Mouse (Mus musculus) layer of hippocampus, adult 18-20 months (tissue): ENCODE measurements at regions not wholly inside any gene's neighbourhood (a gene's known extent, or its start where the extent isn't known, plus 50 kb on each side); places are given as distances from the start of the nearest gene placed in this dataset.

Experiments
- DNase-seq, 2 experiments: peaks; one replicate each; pipeline ENCODE4 v3.0.0; 2022; ENCODE audit warnings: low spot score in 2 of 2

DNA sequence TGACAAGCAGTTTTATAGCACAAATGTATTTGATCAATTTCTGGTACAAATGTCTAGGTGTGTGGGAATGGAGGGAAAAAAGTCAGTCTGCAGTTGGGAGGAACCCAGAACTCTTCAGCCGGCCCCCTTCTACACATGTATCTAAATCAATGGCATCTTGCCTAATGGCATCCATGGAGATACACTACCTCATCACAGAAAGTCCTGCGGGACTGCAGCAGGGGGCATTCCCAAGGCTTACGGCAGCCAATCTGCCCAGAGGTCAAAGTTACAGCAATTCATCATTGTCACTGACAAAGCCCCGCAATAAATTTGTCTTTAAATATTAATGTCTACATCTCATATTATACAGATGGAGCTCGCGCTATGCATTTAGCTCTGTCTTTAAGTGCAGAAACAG lies 135.7 kb upstream of the Arhgap5 start:
- DNase-seq: no peak

DNA sequence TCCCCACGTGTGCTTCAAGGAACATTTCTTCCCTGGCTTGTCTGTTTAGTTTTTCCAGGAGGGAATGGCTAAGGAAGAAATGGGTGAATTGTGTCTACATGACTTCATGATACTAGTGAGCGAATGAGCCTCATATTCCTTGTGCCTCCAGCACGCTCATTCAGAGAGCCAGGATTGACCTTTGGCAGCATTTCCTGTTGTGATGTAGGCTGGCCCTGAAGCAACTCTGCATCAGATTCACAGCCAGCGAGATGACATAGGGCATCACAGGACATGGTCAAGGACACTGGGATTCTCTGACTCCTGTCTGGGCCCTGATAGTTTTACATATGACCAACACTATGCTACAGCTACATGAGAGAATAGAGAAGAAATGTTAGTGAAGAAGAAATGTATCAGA lies 135.3 kb upstream of the Arhgap5 start:
- DNase-seq: no peak

DNA sequence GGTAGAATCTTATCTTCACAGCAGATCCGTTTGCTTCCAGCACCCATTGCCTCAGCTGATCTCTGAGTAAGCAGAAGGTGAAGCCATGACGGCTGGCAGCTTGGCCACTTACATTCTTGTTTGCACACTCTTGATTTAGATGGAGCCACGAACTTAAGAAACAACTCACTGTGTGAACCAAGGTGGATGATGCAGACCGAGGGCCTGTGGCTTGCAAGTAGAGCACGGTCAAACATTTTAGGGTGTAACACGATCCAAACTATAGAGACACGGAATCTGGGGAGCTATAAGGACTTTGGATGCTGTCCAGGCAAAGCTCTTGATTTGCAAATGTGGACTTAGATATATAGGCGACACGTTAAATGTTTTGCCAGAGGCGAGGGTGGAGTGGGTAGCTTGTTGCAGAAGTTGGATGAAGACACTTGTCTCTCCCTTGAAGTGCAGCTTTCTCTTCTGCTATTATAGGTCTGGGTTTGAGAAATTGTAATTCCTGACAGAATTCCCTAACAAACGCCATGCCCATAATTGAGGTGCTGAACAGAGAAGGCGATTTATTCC lies 133.5 kb upstream of the Arhgap5 start:
- DNase-seq: no peak

DNA sequence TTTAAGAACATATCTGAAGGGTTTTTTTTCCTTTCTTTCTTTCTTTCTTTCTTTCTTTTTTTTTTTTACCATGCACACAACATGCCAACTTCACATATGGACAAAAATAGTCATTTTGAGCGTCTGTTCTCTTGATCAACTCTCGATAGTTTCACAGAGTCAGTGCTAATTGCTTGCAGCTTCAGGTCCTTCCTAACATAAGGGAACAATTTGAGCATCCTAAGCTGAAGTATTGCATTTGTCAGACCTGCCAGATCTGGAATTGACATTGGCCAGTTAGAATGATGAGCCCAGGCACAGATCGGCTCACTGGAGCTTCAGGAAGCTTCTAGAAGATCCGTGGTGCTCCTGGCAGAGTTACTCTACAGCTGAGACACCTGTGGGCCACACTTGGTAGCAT lies 128.7 kb upstream of the Arhgap5 start:
- no peak for DNase-seq

DNA sequence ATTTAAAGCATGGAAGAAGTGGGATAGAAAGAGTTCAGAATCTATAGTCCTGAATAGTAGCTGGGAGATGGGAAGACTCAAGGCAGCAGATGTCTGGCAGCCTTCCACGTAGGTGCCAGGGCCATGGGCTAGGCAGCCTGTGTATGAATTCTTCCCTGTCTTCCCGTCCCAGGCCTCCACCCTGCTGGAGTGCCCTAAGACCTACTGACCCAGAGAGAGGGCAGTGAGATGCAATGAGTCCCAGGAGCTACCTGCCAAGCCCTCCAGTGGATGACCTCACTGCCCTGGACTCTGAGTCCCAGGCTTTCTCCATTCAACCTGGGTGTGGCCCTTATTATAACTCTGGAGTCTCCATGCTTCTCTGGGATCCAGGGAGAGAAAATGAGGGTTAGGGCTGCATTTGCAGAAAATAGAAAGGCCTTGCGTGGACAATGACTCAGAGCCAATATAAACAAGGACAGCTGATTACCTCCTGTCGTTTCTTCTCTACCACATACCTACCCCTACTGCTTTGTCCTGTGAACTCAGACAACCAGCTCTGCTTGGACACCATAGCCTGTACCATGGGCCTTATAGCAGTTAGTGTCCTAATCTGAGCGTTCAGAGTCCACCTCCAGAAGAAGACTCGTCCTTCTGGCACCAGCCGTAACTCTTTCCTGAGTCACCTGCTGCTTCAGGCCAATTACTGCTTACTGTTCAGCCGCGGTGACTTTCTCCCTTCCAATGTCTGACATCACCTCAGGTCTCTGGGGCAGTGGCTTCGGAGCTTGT lies 126.9 kb upstream of the Arhgap5 start:
- no peak for DNase-seq

DNA sequence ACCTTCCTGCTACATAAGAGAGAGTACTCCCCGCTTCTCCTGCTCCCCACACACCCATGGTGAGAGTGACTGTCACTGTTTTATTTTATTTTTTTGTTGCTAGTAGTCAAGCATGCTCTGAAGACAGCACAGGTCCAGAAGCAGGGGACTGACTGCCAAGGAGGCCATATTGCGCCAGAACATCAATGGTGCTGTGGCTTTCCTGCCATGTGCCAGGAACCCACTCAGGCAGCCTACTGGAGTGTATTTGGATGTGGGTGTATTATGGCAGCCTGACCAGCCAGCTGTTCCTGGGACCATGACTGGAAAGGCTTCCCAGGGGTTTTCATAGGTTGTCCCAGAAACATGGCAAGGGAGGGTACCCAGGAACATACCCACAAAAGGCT lies 126.3 kb upstream of the Arhgap5 start:
- peak; percentile 37 to 66 for DNase-seq

DNA sequence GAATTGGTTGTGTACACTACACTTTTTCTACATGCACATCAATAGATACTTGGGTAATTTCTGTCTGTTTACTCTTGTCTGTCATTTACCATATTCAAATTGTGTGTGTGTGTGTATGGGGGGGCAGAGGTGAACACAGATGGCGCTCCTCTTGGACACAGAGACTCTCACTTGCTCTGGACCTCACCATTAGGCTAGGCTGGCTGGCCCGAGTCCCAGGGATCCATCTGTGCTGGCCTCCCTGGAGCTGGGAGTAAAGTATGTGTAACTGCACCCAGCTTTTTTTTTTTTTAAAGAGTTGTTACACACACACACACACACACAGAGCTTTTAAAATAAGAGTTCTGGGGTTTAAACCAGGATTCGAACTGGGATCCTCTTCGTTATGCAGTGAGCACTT lies 124.5 kb upstream of the Arhgap5 start:
- no peak for DNase-seq

DNA sequence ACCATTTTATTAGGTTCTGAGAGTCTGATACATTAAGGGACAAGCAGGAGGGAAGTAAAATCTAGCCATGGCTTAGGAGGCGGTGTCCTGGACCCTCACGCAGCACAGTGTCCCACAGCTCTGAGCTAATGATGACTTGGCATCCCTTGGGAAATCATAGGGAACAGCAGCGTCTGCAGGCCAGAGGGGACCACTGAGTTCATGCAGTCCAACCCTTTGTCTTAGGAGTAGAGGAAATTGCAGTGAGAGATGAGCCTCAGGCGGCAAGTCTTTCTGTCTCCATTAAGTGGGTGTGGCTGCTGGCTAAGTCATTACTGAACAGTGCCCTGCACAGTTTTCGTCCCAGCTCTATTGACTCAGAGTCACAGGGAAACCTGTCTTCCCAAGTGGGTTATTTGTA lies 123.8 kb upstream of the Arhgap5 start:
- DNase-seq: no peak

DNA sequence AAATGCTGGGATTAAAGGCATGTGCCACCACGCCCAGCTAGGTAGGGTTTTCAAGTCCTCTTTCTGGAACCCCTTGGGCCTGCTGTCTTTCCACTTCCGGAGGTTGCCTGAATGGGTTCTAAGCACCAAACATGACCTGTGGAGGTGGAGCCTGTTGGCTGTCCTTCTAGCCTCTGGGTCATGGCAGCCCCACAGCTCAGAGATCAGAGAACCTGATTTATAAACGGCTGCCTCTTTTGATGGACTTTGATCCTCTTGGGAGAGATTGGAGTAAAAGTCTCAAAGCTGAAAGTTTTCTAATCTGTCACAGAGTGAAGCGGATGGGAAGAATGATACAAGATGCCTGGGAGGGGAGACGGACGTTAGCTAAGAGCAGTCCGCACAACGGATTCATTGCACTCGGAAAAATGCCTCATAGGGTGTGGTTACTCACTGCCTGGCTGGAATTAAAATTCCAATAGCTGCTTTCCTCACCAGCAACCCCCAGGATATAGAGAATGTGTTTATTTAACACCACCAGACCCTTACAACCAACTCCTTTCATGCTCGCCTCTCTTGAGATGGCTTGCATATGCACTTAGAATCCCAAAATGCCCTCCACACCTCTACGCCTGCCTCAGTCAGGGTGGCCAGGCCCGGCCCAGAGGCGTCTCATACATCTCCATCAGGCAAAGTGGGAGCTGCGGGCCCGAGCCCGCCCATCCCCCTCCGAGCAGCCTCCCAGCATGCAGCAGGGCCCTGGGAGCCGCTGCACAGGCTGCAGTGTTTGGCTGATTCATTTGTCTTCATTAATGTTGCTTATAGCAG lies 122.4 kb upstream of the Arhgap5 start:
- no peak for DNase-seq

DNA sequence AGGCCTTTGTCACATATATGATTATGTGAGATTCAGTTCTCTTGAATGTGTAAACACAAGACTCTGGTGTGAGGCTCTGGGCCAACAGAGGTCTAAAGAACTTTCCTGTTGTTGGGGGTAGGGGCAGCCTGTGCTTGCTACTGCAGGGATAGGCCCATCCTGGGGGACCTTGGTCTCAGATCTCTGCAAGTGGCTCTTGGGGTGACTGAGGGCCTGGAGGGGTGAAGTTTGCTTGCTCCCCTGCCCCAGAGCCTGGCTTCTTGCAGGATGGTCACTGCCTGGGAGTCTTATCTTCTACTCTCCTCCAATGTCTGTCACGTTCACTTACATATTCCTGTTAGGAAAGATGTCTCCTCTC lies 121.8 kb upstream of the Arhgap5 start:
- DNase-seq: no peak

DNA sequence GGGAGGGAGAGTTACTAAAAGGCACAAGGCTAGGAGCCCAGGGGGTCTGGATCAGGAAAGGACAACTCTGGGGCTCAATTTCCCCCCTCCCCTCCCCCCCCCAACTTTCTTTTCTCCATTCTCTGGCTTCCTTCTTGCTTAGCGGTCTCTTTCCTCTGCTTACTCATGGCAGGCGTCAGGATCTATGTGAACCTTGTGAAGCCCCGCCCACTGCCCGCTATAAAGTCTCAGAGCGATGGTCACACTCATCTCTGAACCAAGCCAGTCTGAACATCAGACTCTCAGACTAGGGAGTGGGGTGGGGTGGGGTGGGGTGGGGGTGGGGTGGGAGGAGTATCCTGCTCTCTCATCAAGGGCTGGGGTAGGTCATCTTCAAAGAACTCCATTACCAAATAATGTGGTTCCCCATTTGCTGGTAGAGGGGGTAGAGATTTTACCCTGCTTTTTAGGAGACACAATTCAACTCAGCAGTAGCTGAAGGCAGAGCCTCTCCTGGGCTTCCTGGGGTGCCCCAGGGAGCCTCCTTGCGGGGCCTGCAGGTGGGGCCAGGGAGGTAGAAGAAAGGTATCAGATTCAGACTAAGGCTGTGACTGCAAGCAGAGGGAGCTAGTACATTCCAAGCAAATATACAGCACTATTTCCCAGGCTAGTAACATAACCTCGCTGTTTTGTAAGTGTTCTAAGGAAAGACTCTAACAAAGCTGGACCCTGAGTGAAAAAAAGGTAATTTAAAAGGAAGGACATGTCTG lies 120.8 kb upstream of the Arhgap5 start:
- DNase-seq: no peak

DNA sequence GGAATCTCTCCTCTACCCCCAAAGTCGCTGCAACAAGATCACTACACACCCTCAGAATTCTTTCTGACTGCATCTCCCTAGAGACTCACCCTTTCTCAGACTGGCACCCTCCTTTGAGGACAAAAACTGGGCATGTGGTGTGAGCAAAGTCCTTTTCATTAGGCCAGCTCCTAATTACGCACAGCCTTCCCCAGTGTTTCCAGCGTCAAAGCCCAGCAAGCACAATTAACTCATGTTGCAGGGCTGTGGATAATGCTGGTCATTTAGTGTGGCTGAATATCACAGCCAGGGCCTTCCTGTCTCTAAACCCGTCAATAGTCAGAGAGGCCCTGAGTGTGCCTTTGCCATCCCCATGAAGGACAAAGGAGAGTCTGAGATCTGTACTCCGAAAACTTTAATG lies 114.2 kb upstream of the Arhgap5 start:
- DNase-seq: peak in 1 of 2 experiments; percentile 20

DNA sequence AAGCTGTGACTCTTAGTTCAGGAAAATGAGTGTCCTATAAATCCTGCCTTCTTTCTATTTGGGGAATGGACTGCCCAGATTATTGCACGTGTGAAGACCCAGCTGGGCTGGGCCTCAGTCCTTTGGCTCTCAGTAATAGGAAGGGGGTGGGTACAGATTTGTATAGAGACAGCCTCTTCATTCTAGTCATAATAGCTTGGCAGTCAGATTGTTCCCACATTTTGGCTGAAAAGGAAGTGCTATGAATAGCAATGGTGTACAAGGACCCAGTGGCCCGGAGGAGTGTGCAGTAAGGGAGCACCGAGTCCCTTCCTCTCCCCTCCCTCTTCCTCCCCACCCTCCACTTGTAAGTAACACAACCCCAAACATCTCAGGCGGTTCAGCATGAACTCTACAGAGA lies 113.5 kb upstream of the Arhgap5 start:
- DNase-seq: peak in 1 of 2 experiments; percentile 50

DNA sequence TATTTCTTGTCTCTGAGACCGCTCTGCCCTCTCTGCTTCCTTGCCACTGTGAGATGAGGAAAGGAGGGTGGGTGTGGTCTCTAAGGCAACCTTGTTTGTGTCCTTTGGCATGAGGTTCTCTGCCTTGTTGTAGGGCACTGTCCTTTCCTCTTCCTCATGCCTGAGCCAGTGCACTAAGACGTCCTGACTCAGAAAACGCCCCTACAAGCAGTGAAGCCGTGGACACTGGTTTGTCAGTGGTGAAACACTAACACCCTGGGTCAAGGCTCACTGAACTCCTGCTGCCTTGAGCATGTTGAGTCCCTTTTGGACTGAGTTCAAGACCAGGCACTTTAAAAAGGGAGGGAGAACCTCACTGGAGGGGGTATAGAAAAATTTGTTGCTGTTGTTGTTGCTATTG lies 111.1 kb upstream of the Arhgap5 start:
- DNase-seq: no peak

DNA sequence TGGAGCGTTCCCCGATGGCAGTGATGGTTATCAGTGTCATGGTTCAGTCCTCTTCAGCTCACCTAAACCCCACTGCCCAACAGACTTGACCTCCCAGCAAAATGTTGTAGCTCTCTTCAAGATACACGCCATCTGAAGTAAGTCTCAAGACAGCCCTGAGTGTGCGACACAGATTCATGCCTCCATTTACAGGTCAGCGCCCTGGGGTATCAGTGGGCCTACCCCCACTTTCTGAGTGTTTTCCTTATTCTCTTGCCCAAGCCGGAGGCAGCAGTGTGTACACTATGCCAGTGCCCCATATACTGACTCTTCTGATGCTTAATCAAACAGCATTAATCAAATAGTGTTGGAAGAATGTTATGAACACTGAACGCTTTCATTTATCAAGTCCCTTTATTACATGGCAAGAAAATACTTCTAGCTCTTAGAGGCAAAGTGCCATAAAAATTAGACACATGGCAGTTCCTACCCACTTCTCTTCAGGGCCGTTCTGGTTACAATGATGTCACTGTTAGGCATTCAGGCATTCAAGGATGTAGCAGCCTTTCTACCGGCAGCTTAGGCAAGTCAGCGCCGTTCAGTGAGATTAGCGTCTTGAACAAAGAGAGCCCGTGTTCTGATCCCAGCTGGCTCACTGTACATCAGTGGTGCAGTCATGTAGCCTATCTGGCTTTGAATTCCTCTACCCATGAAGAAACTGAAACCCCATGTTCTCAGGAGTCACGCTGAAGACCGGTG lies 109.6 kb upstream of the Arhgap5 start:
- no peak for DNase-seq

DNA sequence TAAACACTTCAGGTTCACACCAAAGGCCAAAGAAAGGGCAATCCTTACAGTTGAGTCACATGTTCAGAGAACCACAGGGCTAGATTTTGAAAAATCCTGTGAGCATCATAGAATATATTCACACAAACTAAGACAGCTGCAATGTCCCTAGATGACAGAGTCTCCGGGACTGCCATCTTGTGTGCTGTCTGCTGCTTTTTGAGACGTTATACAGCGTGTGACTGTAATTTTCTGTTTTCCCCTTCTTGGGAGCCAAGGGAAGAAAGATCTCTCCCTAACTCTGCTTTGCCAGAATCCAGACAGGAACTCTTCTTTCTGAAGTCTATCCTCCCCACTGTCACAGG lies 109.1 kb upstream of the Arhgap5 start:
- no peak for DNase-seq

DNA sequence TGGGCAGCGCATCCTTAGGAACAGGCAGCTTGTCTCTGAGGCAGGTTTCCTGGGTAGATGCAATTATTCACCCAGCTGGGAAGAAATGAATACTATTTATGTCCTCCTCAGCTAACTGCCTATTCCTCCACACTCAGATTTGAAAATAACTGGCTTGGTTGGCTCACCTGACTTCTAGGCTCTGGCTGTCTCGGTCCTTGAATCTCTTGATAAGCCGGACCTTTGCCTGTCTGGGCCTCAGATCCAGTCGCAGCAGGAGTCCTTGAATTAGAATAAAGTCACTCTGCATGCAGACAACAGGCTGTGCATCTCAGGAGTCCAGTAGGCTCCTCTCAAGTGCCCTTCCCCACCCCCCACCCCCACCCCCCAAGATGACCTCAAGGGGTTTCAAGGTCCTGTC lies 108.7 kb upstream of the Arhgap5 start:
- DNase-seq: no peak

DNA sequence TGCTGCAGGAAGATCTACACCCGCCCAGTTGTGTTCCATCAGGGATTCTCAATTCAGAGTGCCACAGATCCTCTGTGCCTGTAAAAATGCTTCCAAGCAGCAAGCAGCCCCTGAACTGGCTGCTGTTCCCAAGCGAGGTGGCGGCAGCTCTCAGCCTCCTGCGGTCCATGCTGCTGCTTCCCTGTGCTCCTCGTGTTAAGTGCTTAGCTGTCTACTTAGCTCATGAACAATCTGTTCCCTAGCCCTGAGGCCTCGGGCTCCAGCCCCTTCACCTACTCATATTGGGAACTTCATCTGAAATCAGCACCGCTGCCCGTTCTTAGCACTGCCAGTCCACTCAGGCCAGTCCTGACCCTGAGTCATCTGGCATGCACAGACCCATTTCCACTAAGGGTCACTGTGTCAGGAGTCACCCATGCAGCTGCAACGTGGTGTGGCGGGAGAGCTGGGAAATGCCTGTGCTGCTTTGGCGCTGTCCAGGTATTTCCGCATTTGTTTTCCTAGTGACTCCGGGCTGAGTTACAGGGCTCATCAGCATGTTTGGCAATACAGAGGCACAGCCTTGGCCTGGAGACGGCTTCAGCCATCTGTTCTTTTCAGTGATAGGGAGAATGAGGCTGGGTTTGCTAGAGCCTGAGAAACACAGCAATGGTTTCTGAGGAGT lies 107.5 kb upstream of the Arhgap5 start:
- peak in 1 of 2 experiments; percentile 49 for DNase-seq

DNA sequence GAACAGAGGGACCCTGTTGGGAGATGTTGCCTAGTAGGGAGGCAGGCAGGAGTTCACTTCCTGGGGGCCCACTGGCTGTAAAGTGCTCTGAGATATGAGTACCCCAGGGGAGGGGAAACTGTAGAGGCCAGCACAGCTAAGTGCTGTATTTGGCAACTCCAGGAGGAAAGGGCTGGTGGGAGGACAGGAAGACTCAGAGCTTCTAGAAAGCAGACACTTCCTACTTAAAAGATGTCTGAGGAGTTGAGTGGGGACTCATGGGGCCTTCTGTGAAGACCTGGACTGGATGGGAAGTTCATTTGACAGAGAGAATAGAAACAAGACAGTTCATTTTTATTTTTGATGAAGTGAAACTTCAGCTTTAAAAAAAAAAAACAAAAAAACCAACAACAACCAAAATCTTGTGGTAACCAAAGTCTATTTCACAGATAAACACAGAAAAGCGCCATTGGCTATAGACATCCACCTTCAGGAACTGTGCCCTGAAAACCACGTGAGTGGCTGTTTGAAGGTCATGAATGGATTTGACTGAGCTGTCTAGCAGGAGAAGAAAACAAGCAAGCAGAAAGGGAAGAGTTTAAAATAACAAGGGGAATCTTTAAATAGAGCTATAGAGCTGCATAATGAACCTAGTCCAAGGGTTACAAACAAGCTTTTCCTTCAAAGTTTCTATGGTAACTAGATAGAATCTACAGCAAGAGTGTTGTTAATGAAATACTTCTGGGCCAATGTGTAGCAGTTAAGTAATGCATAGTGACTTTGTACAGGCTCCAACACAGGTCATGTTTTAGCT lies 105.9 kb upstream of the Arhgap5 start:
- DNase-seq: no peak

DNA sequence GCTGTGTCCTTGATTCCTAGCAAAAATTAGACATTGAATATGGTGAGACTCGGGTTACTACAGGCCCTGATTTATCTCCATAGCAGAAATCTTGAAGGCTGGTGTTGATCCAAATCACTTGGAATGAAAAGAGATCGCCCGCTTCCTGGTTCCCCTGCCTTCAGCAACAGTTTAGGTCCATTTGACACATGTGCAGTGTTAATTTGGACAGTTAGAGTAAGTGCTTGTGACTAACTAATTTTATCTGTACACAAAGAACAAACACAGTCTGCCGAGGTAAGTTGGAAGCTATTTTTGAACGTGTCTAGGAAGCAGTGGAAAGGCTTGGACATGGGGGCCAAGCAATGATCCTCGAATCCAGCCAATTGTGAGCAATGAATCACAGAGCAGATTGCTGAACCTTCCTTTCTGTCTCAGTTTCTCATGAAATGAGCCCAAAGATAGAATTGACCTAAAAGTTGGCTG lies 105.2 kb upstream of the Arhgap5 start:
- no peak for DNase-seq
